Mouse (Mus musculus) heart, postnatal 0 days (tissue): ENCODE results near the gene Emc10. TPM values are rescaled to one million over a fixed set of nuclear protein-coding genes. Genes with fewer than 3 reads are reported as not detected.

Experiments
- ATAC-seq: fragments of 200-750 bp; cut with Nextera tagmentation; 2 replicates; pipeline ENCODE4 v1.8.0; 2017; ENCODE audit warnings: low read depth, moderate number of reproducible peaks, moderate library complexity; ENCODE audit not compliant: insufficient read depth
- DNase-seq: peaks from one replicate; pipeline ENCODE4 v3.0.0-alpha.2; 2016; ENCODE audit warnings: low spot score
- H3K27ac ChIP-seq: fragments of 300-500 bp; sonication (generic); 2 replicates; pipeline ENCODE4 v1.5.1; 2014; ENCODE audit warnings: low read depth, mild to moderate bottlenecking
- H3K27me3 ChIP-seq: fragments of 300-500 bp; sonication (generic); 2 replicates; pipeline ENCODE4 v1.6.1; 2014; ENCODE audit warnings: low read length, mixed read lengths; ENCODE audit not compliant: control insufficient read depth, insufficient read depth
- H3K36me3 ChIP-seq: fragments of 300-500 bp; sonication (generic); replicated peaks from 2 replicates; pipeline ENCODE4 v1.6.1; 2014; ENCODE audit warnings: low read length, mixed read lengths; ENCODE audit not compliant: control insufficient read depth, insufficient read depth
- H3K4me1 ChIP-seq: fragments of 300-500 bp; sonication (generic); 2 replicates; pipeline ENCODE4 v1.6.1; 2014; ENCODE audit warnings: antibody characterized with exemption; ENCODE audit not compliant: control insufficient read depth, insufficient read depth
- H3K4me2 ChIP-seq: fragments of 300-500 bp; sonication (generic); 2 replicates; pipeline ENCODE4 v1.6.1; 2014; ENCODE audit warnings: low read depth, mild to moderate bottlenecking, low read length, moderate library complexity
- H3K4me3 ChIP-seq: fragments of 300-500 bp; sonication (generic); 2 replicates; pipeline ENCODE4 v1.5.1; 2014; ENCODE audit warnings: low read depth, low read length
- H3K9ac ChIP-seq: fragments of 300-500 bp; sonication (generic); replicated peaks from 2 replicates; pipeline ENCODE4 v1.6.1; 2014; ENCODE audit warnings: low read depth, low read length, mixed read lengths
- H3K9me3 ChIP-seq: fragments of 300-500 bp; sonication (generic); replicated peaks from 2 replicates; pipeline ENCODE4 v1.6.1; 2016; ENCODE audit warnings: low read length; ENCODE audit not compliant: control insufficient read depth
- CTCF ChIP-seq: IDR thresholded peaks from 2 replicates; pipeline ENCODE4 v1.5.1; 2016; ENCODE audit warnings: antibody characterized with exemption, control low read depth, low read depth
- EP300 ChIP-seq: IDR thresholded peaks from 2 replicates; pipeline ENCODE4 v1.6.1; 2016; ENCODE audit warnings: antibody characterized with exemption, low read depth
- WGBS: fragments of 180-500 bp; shearing (Covaris S2); extraction: QIAGEN DNeasy Blood & Tissue Kit; methylation state at CpG from one replicate; pipeline ENCODE4 v1.1.7; 2014; 5-methylcytosine and 5-hydroxymethylcytosine counted together
- polyA plus RNA-seq: library from polyadenylated mRNA; unstranded; fragments of >200 nt; fragmentation: Nextera tagmentation; extraction: Ambion mirVana; gene quantifications from 2 replicates; pipeline ENCODE4 v1.2.1, GENCODE M21; 2015
- total RNA-seq: library from RNA; depleted of rRNA; stranded (reverse); fragments of >200 nt; gene quantifications from 2 replicates; pipeline ENCODE4 v1.2.3, GENCODE M21; 2014; ENCODE audit warnings: low replicate concordance

The Emc10 gene
- total and polyA plus RNA-seq, 2 experiments from 2014 or later = 67.0 to 212 TPM

- Histone ChIP-seq H3K36me3 (peaks cover 7% of the 10 kb centered on the region), H3K4me1 (peaks cover 35% of the 10 kb centered on the region), H3K4me3 (no peak overlapping the region), H3K9me3 (no peaks in the 10 kb centered on the region), H3K27ac (no peak overlapping the region), H3K27me3 (peaks cover 18% of the 10 kb centered on the region), H3K9ac (no peak overlapping the region), H3K4me2 (no peak overlapping the region)
- WGBS = 83% methylated on average over 16 of the region's 16 CpGs
- ATAC-seq = no peak
- no peak for TF ChIP-seq CTCF
- no peak for TF ChIP-seq EP300
- DNase-seq = no peak
These were observed 29.4 kb downstream of the Emc10 start for GRCm38 (mm10) chr7:44466888-44467311.

DNA sequence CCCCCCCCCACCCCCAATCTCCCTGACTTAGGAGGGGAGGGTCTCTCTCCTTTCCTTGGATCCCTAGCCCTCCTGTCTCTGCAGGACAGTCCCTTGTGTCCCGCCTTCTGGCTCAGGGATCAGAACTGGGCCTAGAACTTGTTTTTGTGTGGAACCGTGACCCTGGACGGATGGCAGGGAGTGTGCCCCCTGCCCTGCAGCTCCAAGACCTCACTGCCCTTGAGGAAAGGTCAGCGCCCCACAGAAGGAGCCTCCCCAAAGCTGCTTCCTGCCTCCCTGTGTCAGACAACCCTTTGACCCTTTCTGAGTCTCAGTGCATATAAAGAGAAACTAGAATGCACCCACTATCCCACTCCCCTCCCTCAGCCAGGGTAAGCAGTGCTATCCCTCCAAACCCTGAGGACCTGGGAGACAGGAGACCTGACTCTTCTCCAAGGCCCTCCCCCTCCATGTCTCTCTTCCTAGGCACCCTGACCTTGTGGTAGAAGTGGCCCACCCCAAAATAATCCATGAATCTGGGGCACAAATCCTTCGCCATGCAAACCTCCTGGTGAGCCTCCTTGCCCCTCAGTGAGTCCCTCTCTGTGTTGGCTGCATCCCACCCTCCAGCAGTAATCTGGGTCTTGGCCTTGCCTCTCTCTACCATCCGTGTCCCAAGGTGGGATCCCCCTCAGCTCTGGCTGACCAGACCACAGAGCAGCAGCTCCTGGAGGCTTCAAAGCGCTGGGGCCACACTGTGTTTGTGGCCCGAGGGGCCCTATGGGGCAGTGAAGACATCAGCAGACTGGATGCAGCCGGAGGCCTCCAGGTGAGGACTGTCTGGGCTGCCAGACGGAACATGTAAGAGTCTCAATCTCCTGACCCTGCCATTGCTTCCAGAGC lies 30.1 kb downstream of the Emc10 start:
- Histone ChIP-seq H3K9me3 (no peaks in the 10 kb centered on the region), H3K4me1 (peaks cover 28% of the 10 kb centered on the region), H3K9ac (no peak overlapping the region), H3K36me3 (peaks cover 13% of the 10 kb centered on the region), H3K27me3 (peaks cover 24% of the 10 kb centered on the region), H3K4me2 (no peak overlapping the region), H3K4me3 (no peak overlapping the region), H3K27ac (0 out of 2 replicates have a peak overlapping the region, but pooled peaks have one; percentile 7)
- TF ChIP-seq CTCF (no peak), EP300 (no peak)
- WGBS = 78% methylated on average over 10 of the region's 10 CpGs
- no peak for DNase-seq
- ATAC-seq = no peak

DNA sequence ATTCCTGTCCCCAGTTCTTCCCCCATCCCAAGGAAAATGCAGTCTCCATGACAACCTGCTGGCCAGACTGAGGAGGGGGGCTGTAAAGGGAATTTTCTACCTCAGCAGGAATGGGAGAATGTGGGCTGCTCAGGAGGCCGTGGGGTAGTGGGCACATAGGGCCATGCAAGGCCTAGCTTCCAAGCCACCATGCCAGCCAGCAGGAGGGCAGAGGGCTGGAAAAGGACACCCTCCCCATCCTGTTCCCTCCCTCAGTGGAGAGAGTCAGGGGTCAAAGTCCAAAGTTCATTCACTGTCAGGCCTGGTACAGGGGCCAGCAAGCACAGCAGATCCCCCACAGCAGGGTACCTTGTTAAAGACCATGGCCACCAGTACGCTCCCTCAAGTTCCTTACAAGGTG lies 31.2 kb downstream of the Emc10 start, which contains the start of gene Aspdh:
TSS of gene Aspdh (plus strand) at position 281 of the 400 bp plus-strand sequence.
- H3K27me3 ChIP-seq = peaks cover 29% of the 10 kb centered on the region
- H3K9me3 ChIP-seq = no peaks in the 10 kb centered on the region
- H3K4me1 ChIP-seq = peaks cover 17% of the 10 kb centered on the region
- H3K36me3 ChIP-seq = peaks cover 18% of the 10 kb centered on the region
- no peak for ATAC-seq
- TF ChIP-seq CTCF = no peak
- no peak for TF ChIP-seq EP300
- H3K4me3 ChIP-seq = no peak within 1 kb of the TSS
- 80% methylated on average over 2 of the region's 2 CpGs for WGBS
- no peak within 1 kb of the TSS for H3K4me2 ChIP-seq
- H3K27ac ChIP-seq = 0 out of 2 replicates have a peak within 1 kb of the TSS, but pooled peaks have one; percentile 17
- DNase-seq = no peak
- H3K9ac ChIP-seq = no peak within 1 kb of the TSS

GRCm38 (mm10) chr7:44464511-44464910 lies 31.8 kb downstream of the Emc10 start:
- H3K9me3 ChIP-seq = no peaks in the 10 kb centered on the region
- H3K4me1 ChIP-seq = peaks cover 13% of the 10 kb centered on the region
- peaks cover 18% of the 10 kb centered on the region for H3K36me3 ChIP-seq
- TF ChIP-seq CTCF = no peak
- TF ChIP-seq EP300 = no peak
- H3K4me3 ChIP-seq = no peak overlapping the region
- no peak overlapping the region for H3K27ac ChIP-seq
- ATAC-seq (no peak), DNase-seq (no peak)
- H3K27me3 ChIP-seq = peaks cover 29% of the 10 kb centered on the region
- H3K4me2 ChIP-seq = no peak overlapping the region
- WGBS = 41% methylated on average over 4 of the region's 4 CpGs
- no peak overlapping the region for H3K9ac ChIP-seq

GRCm38 (mm10) chr7:44463556-44464225 lies 32.6 kb downstream of the Emc10 start:
- H3K4me3 ChIP-seq = no peak overlapping the region
- H3K36me3 ChIP-seq = peaks cover 18% of the 10 kb centered on the region
- 84% methylated on average over 10 of the region's 10 CpGs for WGBS
- H3K4me1 ChIP-seq = peaks cover 5% of the 10 kb centered on the region; the same call in 1 of the 2 replicates
- no peak overlapping the region for H3K27ac ChIP-seq
- ATAC-seq (no peak), DNase-seq (no peak)
- peaks cover 29% of the 10 kb centered on the region for H3K27me3 ChIP-seq
- H3K9ac ChIP-seq = no peak overlapping the region
- TF ChIP-seq EP300 (no peak), CTCF (no peak)
- no peaks in the 10 kb centered on the region for H3K9me3 ChIP-seq
- no peak overlapping the region for H3K4me2 ChIP-seq
